Mouse (Mus musculus) forebrain, embryonic 12.5 days (tissue): ENCODE measurements around the gene 2510009E07Rik. TPM values are rescaled to one million over a fixed set of nuclear protein-coding genes. Genes with fewer than 3 reads are reported as not detected.
"Not testable (repeated sequence)": the region's sequence is repeated elsewhere in the genome, so short reads cannot be mapped to it uniquely, and the experiment has no call there.

ENCODE experiments used
- ATAC-seq: fragments of 200-750 bp; cut with Nextera tagmentation; 2 replicates; pipeline ENCODE4 v1.8.0; 2017; ENCODE audit warnings: moderate TSS enrichment; ENCODE audit not compliant: low FRiP score
- H3K27ac ChIP-seq: fragments of 300-500 bp; sonication (generic); 2 replicates; pipeline ENCODE4 v1.5.1; 2016; ENCODE audit warnings: mild to moderate bottlenecking
- H3K27me3 ChIP-seq: fragments of 300-500 bp; sonication (generic); 2 replicates; pipeline ENCODE4 v1.6.1; 2016; ENCODE audit warnings: mild to moderate bottlenecking
- H3K36me3 ChIP-seq: fragments of 300-500 bp; sonication (generic); replicated peaks from 2 replicates; pipeline ENCODE4 v1.6.1; 2016; ENCODE audit warnings: mild to moderate bottlenecking
- H3K4me1 ChIP-seq: fragments of 300-500 bp; sonication (generic); 2 replicates; pipeline ENCODE4 v1.6.1; 2016
- H3K4me2 ChIP-seq: fragments of 300-500 bp; sonication (generic); 2 replicates; pipeline ENCODE4 v1.6.1; 2016; ENCODE audit warnings: mild to moderate bottlenecking, moderate library complexity
- H3K4me3 ChIP-seq: fragments of 300-500 bp; sonication (generic); replicated peaks from 2 replicates; pipeline ENCODE4 v1.5.1; 2016; ENCODE audit warnings: mild to moderate bottlenecking
- H3K9ac ChIP-seq: fragments of 300-500 bp; sonication (generic); 2 replicates; pipeline ENCODE4 v1.6.1; 2016; ENCODE audit warnings: mild to moderate bottlenecking
- H3K9me3 ChIP-seq: fragments of 300-500 bp; sonication (generic); 2 replicates; pipeline ENCODE4 v1.6.1; 2016
- WGBS: fragments of 180-500 bp; shearing (Covaris S2); methylation state at CpG from one replicate; pipeline ENCODE4 v1.1.7; 2016; 5-methylcytosine and 5-hydroxymethylcytosine counted together
- polyA plus RNA-seq: library from polyadenylated mRNA; unstranded; fragments of >200 nt; fragmentation: Nextera tagmentation; extraction: Ambion mirVana; gene quantifications from 2 replicates; pipeline ENCODE4 v1.2.1, GENCODE M21; 2016

Gene 2510009E07Rik
- polyA plus RNA-seq, 1 experiment from 2014 or later, result 54.1 TPM

DNA sequence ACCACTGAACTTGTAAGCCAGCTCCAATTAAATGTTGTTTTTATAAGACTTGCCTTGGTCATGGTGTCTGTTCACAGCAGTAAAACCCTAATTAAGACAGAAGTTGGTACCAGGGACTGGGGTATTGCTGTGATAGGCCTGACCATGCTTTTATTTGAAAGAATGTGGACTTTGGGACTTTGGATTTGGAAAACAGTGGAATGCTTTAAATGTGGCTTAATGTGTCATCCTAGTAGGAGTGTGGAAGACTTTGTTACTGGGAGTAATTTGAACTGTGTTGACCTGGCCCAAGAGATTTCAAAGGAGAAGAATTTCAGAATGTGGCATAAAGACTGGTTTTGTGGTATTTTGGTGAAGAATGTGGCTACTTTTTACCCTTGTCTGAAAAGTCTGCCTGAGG is 21.4 kb downstream of the 2510009E07Rik start:
- H3K9me3 ChIP-seq, H3K9ac ChIP-seq, H3K4me2 ChIP-seq, H3K4me1 ChIP-seq, ATAC-seq, H3K4me3 ChIP-seq, H3K27ac ChIP-seq, H3K27me3 ChIP-seq: not testable (repeated sequence)
- peaks cover 13% of the 10 kb centered on the region; the same call in 1 of the 2 replicates for H3K36me3 ChIP-seq

DNA sequence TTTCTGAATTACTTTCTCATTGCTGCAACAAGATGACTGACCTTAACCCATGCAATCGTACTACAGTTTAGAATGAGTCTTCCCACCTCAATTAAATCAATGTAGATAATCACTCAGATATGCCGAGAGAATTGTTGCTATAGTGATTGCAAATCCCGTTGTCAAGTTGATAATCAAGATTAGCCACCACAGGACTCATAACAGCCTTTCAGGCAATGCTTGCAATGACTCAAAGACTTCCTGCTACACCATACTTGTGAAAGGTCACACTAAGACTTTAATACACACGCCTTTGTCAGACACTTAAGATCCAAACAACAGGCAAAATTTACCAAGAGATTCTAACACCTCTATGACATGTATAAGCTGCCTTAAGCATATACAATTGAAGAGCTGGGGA is 22.6 kb downstream of the 2510009E07Rik start:
- ATAC-seq, result no peak
- WGBS, result 79% methylated on average over 4 of the region's 4 CpGs
- H3K4me2 ChIP-seq, result no peak overlapping the region

DNA sequence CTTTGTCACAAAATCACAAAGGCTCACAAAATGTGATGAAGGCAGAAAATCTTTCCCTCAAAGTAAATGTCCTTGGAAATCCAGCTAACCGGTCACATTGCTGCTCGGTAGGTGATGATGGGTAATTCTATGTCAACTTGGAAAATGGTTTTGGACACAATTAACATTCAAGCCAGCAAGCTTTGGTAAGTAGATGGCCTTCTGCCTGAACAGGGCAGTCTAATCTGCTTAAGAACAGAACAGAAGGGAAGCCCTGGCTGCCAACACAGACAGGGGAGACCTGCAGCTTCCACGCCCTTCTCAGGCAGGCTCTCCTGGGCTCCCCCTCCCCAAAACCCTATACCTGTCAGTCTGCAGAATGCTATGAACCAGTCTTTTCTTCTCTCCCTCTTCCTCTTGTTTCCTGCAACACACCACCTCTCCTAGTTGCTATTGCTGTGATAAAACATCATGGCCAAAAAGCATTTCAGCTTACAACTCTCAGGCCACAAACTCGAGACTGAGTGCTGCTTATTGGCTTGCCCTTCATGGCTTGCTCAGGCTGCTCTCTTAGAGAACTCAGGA is 29.0 kb downstream of the 2510009E07Rik start:
- H3K9me3 ChIP-seq, result peaks cover 4% of the 10 kb centered on the region
- WGBS, result 4% methylated on average over 4 of the region's 4 CpGs
- H3K4me3 ChIP-seq, result no peak overlapping the region
- peak; percentile 71; the same call in 1 of the 2 replicates for ATAC-seq
- no peaks in the 10 kb centered on the region for H3K36me3 ChIP-seq
- no peak overlapping the region for H3K9ac ChIP-seq
- peaks cover 35% of the 10 kb centered on the region for H3K4me1 ChIP-seq
- H3K4me2 ChIP-seq, result peak overlapping the region; percentile 43
- H3K27me3 ChIP-seq, result no peaks in the 10 kb centered on the region
- peak overlapping the region; percentile 83 for H3K27ac ChIP-seq

More for the DNA sequence above, 22.6 kb downstream of the 2510009E07Rik start:
- Histone ChIP-seq H3K4me3 (no peak overlapping the region), H3K27me3 (no peaks in the 10 kb centered on the region), H3K9ac (no peak overlapping the region), H3K27ac (no peak overlapping the region), H3K36me3 (peaks cover 9% of the 10 kb centered on the region; the same call in 1 of the 2 replicates), H3K9me3 (peaks cover 4% of the 10 kb centered on the region), H3K4me1 (no peaks in the 10 kb centered on the region; the same call in 1 of the 2 replicates)

DNA sequence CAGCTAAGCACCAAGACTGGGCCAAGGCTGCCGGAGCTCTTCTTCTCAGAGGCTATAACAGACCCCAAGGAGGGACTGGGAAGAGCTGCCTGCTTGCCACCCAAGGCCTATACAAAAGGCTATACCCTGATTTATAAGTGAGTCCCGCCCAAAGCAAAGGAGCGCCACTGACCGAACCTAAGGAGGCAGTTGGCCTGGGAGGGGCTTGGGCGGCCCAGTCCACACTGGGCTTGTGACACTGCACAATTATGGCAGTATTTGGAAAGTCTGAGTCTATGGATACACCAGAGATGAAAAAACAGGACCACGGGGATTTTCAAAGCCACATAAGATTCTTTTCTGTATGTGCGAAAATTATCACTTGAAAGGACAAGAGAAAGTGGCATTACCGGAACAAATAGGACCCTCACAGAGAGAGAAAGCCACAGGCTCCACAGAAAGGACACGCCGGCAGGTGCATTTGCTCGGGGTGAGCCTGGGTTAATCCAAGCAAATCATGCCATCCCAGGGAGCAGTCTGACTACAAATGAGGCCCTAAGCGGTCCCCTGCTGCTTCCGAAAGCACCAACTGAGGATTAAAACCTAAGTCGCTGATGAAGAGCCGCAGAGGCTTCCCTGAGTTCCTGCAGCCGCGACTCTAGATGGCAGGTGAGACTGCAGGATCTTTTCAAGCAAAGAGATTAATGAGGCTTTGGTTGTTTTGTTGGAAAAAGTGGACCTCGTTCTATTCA is 29.7 kb downstream of the 2510009E07Rik start:
- H3K9me3 ChIP-seq, result peaks cover 4% of the 10 kb centered on the region
- peaks cover 41% of the 10 kb centered on the region for H3K4me1 ChIP-seq
- no peaks in the 10 kb centered on the region for H3K36me3 ChIP-seq
- 0 out of 2 replicates have a peak overlapping the region, but pooled peaks have one; percentile 12 for H3K9ac ChIP-seq
- no peak overlapping the region for H3K4me3 ChIP-seq
- ATAC-seq, result peak; percentile 89
- 2% methylated on average over 18 of the region's 18 CpGs for WGBS
- peak overlapping the region; percentile 83 for H3K27ac ChIP-seq
- H3K4me2 ChIP-seq, result peak overlapping the region; percentile 43
- no peaks in the 10 kb centered on the region for H3K27me3 ChIP-seq

DNA sequence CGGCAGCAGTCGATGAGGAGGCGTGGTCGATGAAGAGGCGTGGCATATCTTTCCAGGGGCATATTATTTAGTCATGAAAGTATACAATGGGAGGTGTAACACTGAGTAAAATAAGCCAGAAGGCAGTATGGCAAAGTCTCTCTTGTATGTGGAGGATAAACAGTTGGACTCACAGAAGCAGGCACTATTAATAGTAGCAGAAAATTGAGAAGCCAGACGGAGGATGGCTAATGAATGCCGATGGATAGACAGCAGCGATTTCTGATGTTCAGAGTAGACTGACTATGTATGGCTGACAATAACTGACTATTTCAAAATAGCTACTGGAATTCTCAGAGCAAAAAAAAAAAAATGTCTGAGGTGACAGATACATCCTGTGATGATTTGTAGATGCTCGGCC is 38.5 kb downstream of the 2510009E07Rik start:
- H3K27ac ChIP-seq, result peak overlapping the region; percentile 69; the same call in 1 of the 2 replicates
- ATAC-seq, result no peak
- WGBS, result 89% methylated on average over 9 of the region's 9 CpGs

DNA sequence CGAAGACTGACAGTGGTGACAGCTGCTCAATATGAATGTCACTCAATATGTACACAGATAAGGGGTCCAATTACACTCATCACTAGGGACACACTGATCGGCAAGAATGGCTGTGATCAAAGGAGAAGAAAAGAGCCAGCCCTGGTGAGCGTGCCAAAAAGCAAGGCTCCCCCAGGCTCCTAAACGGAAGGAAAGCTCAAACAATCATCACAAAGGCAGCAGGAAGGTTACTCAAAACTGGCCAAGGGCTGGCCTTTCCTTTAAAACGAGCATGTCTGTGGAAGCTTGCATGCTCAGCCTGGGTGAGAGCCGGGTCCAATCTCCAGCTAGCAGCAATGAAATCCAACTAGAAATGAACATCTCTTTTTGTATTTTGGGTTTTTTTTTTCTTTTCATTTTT is 39.2 kb downstream of the 2510009E07Rik start:
- no peak overlapping the region for H3K4me2 ChIP-seq
- peak overlapping the region; percentile 69 for H3K27ac ChIP-seq
- no peak overlapping the region for H3K9ac ChIP-seq
- no peak overlapping the region for H3K4me3 ChIP-seq
- 31% methylated on average over 6 of the region's 6 CpGs for WGBS
- H3K4me1 ChIP-seq, result peaks cover 23% of the 10 kb centered on the region
- no peak for ATAC-seq
- H3K36me3 ChIP-seq, result peaks cover 29% of the 10 kb centered on the region
- H3K9me3 ChIP-seq, result peaks cover 5% of the 10 kb centered on the region; the same call in 1 of the 2 replicates
- H3K27me3 ChIP-seq, result no peaks in the 10 kb centered on the region

More for the DNA sequence above, 38.5 kb downstream of the 2510009E07Rik start:
- peaks cover 29% of the 10 kb centered on the region for H3K36me3 ChIP-seq
- H3K9ac ChIP-seq, result no peak overlapping the region
- H3K4me1 ChIP-seq, result peaks cover 28% of the 10 kb centered on the region
- no peak overlapping the region for H3K4me3 ChIP-seq
- no peak overlapping the region for H3K4me2 ChIP-seq
- H3K9me3 ChIP-seq, result peaks cover 5% of the 10 kb centered on the region; the same call in 1 of the 2 replicates
- no peaks in the 10 kb centered on the region for H3K27me3 ChIP-seq

DNA sequence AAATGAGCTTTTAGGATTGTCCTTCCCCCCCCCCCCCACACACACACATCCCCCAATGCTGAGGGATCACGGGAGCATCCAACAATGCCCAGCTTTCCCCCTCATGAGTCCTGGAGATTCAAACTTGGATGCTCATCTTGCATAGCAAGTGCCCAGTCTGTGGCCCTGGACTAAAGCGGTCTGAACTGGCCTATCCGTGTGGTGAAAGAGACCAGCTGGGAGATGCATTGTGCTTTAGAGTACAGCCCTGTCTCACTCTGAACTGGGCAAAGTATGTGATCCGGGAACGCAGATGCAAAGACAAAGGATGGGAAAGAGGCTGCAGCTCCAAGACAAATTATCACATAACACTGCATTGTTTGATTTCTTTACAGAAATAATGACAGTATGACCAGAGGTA is 40.1 kb downstream of the 2510009E07Rik start:
- H3K4me2 ChIP-seq, result no peak overlapping the region
- peaks cover 18% of the 10 kb centered on the region for H3K4me1 ChIP-seq
- 44% methylated on average over 5 of the region's 5 CpGs for WGBS
- no peaks in the 10 kb centered on the region for H3K27me3 ChIP-seq
- no peak overlapping the region for H3K9ac ChIP-seq
- peak overlapping the region; percentile 69 for H3K27ac ChIP-seq
- peaks cover 3% of the 10 kb centered on the region; the same call in 1 of the 2 replicates for H3K9me3 ChIP-seq
- H3K4me3 ChIP-seq, result no peak overlapping the region
- peaks cover 26% of the 10 kb centered on the region for H3K36me3 ChIP-seq
- peak; percentile 76 for ATAC-seq

DNA sequence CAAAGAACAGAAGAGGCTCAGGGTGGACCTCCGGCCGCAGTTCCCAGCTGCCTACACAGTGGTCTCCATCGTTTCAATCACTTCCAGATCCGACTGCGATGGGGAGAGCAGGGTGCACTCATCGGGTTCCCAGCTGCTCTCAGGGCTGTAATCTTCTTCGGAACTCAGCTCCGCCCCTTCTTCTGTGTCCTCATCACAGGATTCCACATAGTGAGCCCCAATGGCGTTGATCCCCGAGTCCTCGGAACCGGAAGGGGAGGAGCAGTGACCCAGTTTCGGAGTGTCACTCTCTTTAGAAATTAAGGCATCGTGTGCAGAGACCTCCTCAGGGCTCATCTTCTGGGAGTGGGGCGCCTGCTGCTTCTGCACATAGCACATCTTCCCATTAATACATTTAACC is 41.3 kb downstream of the 2510009E07Rik start:
- WGBS, result 80% methylated on average over 15 of the region's 15 CpGs
- Histone ChIP-seq H3K27ac (no peak overlapping the region), H3K4me2 (no peak overlapping the region), H3K4me1 (peaks cover 18% of the 10 kb centered on the region), H3K36me3 (peaks cover 24% of the 10 kb centered on the region), H3K9ac (no peak overlapping the region), H3K4me3 (no peak overlapping the region), H3K9me3 (no peaks in the 10 kb centered on the region), H3K27me3 (no peaks in the 10 kb centered on the region)
- no peak for ATAC-seq

DNA sequence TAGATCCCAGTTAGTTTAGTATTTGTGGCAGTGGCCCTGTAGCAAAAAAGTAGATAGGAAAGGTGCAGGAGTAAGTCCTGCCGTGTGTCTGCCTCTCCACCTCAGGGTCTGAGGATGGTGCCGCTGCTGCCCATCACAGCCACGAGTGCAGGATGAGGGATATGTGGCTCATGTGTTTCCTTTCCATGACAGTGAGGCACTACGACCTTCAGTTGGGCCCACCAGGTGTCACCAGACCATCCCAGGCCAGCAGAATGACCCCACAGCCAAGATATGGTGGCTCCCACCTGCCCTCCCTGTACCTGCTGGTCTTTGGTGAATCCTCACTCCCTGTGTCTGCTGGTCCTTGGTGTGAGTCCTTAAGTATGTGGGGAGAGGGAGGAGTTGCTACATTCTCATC is 43.3 kb downstream of the 2510009E07Rik start:
- no peak overlapping the region for H3K9ac ChIP-seq
- H3K27me3 ChIP-seq, result no peaks in the 10 kb centered on the region
- peaks cover 18% of the 10 kb centered on the region for H3K4me1 ChIP-seq
- peaks cover 22% of the 10 kb centered on the region; the same call in 1 of the 2 replicates for H3K36me3 ChIP-seq
- H3K9me3 ChIP-seq, result no peaks in the 10 kb centered on the region
- no peak for ATAC-seq
- 88% methylated on average over 4 of the region's 4 CpGs for WGBS
- H3K4me3 ChIP-seq, result no peak overlapping the region
- no peak overlapping the region for H3K4me2 ChIP-seq
- H3K27ac ChIP-seq, result no peak overlapping the region

DNA sequence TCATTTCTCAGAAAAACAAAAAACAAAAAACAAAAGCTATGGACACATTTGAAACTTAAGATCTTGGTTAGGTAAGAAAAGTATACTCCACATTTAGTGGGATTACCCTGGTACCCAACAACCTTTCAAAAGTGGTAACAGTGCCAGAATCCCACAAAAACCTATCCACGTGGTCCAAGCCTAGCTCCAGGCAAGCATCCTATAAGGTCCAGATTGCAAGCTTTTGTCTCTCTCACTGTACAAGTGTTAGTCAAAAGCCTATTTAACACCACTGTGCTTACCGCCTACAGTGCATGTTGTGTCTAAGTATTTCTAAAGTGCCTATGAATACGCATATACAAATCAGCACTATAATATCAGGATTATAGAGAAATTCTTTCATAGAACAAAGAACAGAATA is 44.2 kb downstream of the 2510009E07Rik start:
- Histone ChIP-seq H3K9ac (no peak overlapping the region), H3K4me2 (no peak overlapping the region), H3K27ac (no peak overlapping the region), H3K9me3 (no peaks in the 10 kb centered on the region), H3K27me3 (no peaks in the 10 kb centered on the region), H3K4me1 (peaks cover 12% of the 10 kb centered on the region), H3K4me3 (no peak overlapping the region), H3K36me3 (peaks cover 22% of the 10 kb centered on the region; the same call in 1 of the 2 replicates)
- 73% methylated on average over 3 of the region's 3 CpGs for WGBS
- no peak for ATAC-seq

DNA sequence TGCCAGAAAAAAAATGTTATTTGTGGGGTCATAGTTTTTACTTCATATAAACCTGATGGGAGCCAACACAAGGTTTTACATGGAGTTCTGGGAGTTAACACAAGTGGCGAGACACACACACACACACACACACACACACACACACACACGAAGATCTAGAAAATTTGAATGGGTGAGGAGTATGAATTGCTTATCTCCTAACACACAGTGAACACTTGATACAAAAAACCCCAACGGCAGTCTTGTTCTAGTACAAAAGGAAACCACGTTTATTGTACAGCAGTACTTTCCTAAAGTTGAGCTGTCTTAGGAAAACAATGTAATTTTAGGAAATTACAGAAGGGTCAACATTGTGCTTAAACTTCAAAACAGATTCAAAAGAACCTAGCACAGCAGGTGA is 45.7 kb downstream of the 2510009E07Rik start:
- Histone ChIP-seq H3K9ac (no peak overlapping the region), H3K9me3 (no peaks in the 10 kb centered on the region), H3K4me3 (no peak overlapping the region), H3K4me2 (no peak overlapping the region), H3K36me3 (peaks cover 22% of the 10 kb centered on the region; the same call in 1 of the 2 replicates), H3K4me1 (peaks cover 12% of the 10 kb centered on the region; the same call in 1 of the 2 replicates), H3K27ac (no peak overlapping the region), H3K27me3 (no peaks in the 10 kb centered on the region)
- no peak for ATAC-seq
- 79% methylated on average over 4 of the region's 4 CpGs for WGBS

DNA sequence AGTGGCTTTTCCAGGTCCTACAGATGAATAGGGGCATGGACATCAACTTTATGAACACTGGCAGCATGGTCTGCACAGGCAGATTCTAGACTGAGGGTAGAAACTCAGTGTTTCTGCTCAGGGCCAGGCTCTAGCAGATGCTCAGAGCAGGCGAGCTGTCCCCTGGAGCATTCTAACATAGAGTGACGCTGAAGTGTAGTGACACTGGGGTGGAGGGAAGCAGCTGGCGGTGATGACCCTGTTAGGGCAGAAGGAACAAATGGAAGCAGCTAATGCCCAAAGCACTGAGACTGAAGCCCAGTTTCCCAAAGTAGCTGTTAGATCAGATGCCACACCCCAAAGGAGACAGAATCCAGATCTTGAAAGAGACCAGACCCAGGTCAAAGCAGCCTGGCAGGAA is 48.0 kb downstream of the 2510009E07Rik start:
- Histone ChIP-seq H3K4me1 (peaks cover 9% of the 10 kb centered on the region; the same call in 1 of the 2 replicates), H3K9me3 (no peaks in the 10 kb centered on the region), H3K36me3 (0 out of 2 replicates have a peak, but pooled peaks cover 15% of the 10 kb centered on the region), H3K4me3 (no peak overlapping the region), H3K4me2 (no peak overlapping the region), H3K9ac (no peak overlapping the region), H3K27ac (no peak overlapping the region), H3K27me3 (no peaks in the 10 kb centered on the region)
- WGBS, result 79% methylated on average over 3 of the region's 3 CpGs
- no peak for ATAC-seq
